Mouse (Mus musculus): ENCODE results near the gene Plxdc2. TPM values are rescaled to one million over a fixed set of nuclear protein-coding genes. Genes with fewer than 3 reads are reported as not detected.

Gene Plxdc2
- polyA plus RNA-seq, 1 experiment from 2014 or later: 9.7 TPM

- Histone ChIP-seq H3K9ac (ENCODE audit: low read length) (no peak overlapping the region), H3K4me1 (ENCODE audit: control insufficient read depth, insufficient read depth, low read length) (no peaks in the 10 kb centered on the region), H3K4me3 (ENCODE audit: low read depth, low read length) (no peak overlapping the region), H3K27me3 (replicated peaks; ENCODE audit: control insufficient read depth, insufficient read depth, low read length) (no peaks in the 10 kb centered on the region), H3K27ac (ENCODE audit: low read depth, low read length) (no peak overlapping the region), H3K36me3 (ENCODE audit: control insufficient read depth, insufficient read depth, low read length) (no peaks in the 10 kb centered on the region), H3K4me2 (ENCODE audit: low read length) (no peak overlapping the region), H3K9me3 (replicated peaks; ENCODE audit: control insufficient read depth, low read length) (no peaks in the 10 kb centered on the region)
- no peak for DNase-seq (ENCODE audit: low spot score)
- ATAC-seq: no peak
- WGBS: 40% methylated on average over 3 of the region's 3 CpGs
Measured at GRCm38 (mm10) chr2:16507540-16508230, 151.6 kb downstream of the Plxdc2 start.

- Histone ChIP-seq H3K27ac (ENCODE audit: low read depth, low read length) (no peak overlapping the region), H3K27me3 (replicated peaks; ENCODE audit: control insufficient read depth, insufficient read depth, low read length) (no peaks in the 10 kb centered on the region), H3K4me2 (ENCODE audit: low read length) (no peak overlapping the region), H3K4me1 (ENCODE audit: control insufficient read depth, insufficient read depth, low read length) (no peaks in the 10 kb centered on the region), H3K9me3 (replicated peaks; ENCODE audit: control insufficient read depth, low read length) (no peaks in the 10 kb centered on the region), H3K9ac (ENCODE audit: low read length) (no peak overlapping the region), H3K36me3 (ENCODE audit: control insufficient read depth, insufficient read depth, low read length) (no peaks in the 10 kb centered on the region), H3K4me3 (ENCODE audit: low read depth, low read length) (no peak overlapping the region)
- WGBS: 72% methylated on average over 2 of the region's 2 CpGs
- DNase-seq (ENCODE audit: low spot score) (no peak), ATAC-seq (no peak)
Measured at GRCm38 (mm10) chr2:16518148-16518547, 162.0 kb downstream of the Plxdc2 start.

- no peak for DNase-seq (ENCODE audit: low spot score)
- ATAC-seq: no peak
- H3K9ac ChIP-seq (ENCODE audit: low read length): no peak overlapping the region
Measured at GRCm38 (mm10) chr2:16523427-16523826, 167.3 kb downstream of the Plxdc2 start.

GRCm38 (mm10) chr2:16532244-16532643 lies 176.1 kb downstream of the Plxdc2 start:
- ATAC-seq (0 out of 2 replicates have a peak, but pooled peaks have one; percentile 29), DNase-seq (ENCODE audit: low spot score) (peak; percentile 13)
- H3K27ac ChIP-seq (ENCODE audit: low read depth, low read length): no peak overlapping the region
- no peaks in the 10 kb centered on the region for H3K9me3 ChIP-seq (replicated peaks; ENCODE audit: control insufficient read depth, low read length)
- WGBS: 3% methylated on average over 1 of the region's 1 CpGs
- H3K4me1 ChIP-seq (ENCODE audit: control insufficient read depth, insufficient read depth, low read length): no peaks in the 10 kb centered on the region
- H3K9ac ChIP-seq (ENCODE audit: low read length): no peak overlapping the region
- H3K36me3 ChIP-seq (ENCODE audit: control insufficient read depth, insufficient read depth, low read length): no peaks in the 10 kb centered on the region
- no peak overlapping the region for H3K4me3 ChIP-seq (ENCODE audit: low read depth, low read length)
- no peaks in the 10 kb centered on the region for H3K27me3 ChIP-seq (replicated peaks; ENCODE audit: control insufficient read depth, insufficient read depth, low read length)
- H3K4me2 ChIP-seq (ENCODE audit: low read length): no peak overlapping the region

More at GRCm38 (mm10) chr2:16523427-16523826, 167.3 kb downstream of the Plxdc2 start:
- WGBS: 67% methylated on average over 1 of the region's 1 CpGs
- H3K27me3 ChIP-seq (replicated peaks; ENCODE audit: control insufficient read depth, insufficient read depth, low read length): no peaks in the 10 kb centered on the region
- H3K27ac ChIP-seq (ENCODE audit: low read depth, low read length): no peak overlapping the region
- no peaks in the 10 kb centered on the region for H3K36me3 ChIP-seq (ENCODE audit: control insufficient read depth, insufficient read depth, low read length)
- H3K4me3 ChIP-seq (ENCODE audit: low read depth, low read length): no peak overlapping the region
- no peaks in the 10 kb centered on the region for H3K4me1 ChIP-seq (ENCODE audit: control insufficient read depth, insufficient read depth, low read length)
- H3K9me3 ChIP-seq (replicated peaks; ENCODE audit: control insufficient read depth, low read length): no peaks in the 10 kb centered on the region
- H3K4me2 ChIP-seq (ENCODE audit: low read length): no peak overlapping the region

GRCm38 (mm10) chr2:16534566-16534965 lies 178.5 kb downstream of the Plxdc2 start:
- H3K9me3 ChIP-seq (replicated peaks; ENCODE audit: control insufficient read depth, low read length): no peaks in the 10 kb centered on the region
- H3K9ac ChIP-seq (ENCODE audit: low read length): no peak overlapping the region
- H3K4me2 ChIP-seq (ENCODE audit: low read length): no peak overlapping the region
- DNase-seq (ENCODE audit: low spot score): no peak
- no peak overlapping the region for H3K4me3 ChIP-seq (ENCODE audit: low read depth, low read length)
- no peaks in the 10 kb centered on the region for H3K36me3 ChIP-seq (ENCODE audit: control insufficient read depth, insufficient read depth, low read length)
- 83% methylated on average over 2 of the region's 2 CpGs for WGBS
- H3K27me3 ChIP-seq (replicated peaks; ENCODE audit: control insufficient read depth, insufficient read depth, low read length): no peaks in the 10 kb centered on the region
- H3K4me1 ChIP-seq (ENCODE audit: control insufficient read depth, insufficient read depth, low read length): no peaks in the 10 kb centered on the region
- no peak overlapping the region for H3K27ac ChIP-seq (ENCODE audit: low read depth, low read length)
- no peak for ATAC-seq

GRCm38 (mm10) chr2:16541226-16541625 lies 185.1 kb downstream of the Plxdc2 start:
- no peaks in the 10 kb centered on the region for H3K36me3 ChIP-seq (ENCODE audit: control insufficient read depth, insufficient read depth, low read length)
- no peak overlapping the region for H3K4me3 ChIP-seq (ENCODE audit: low read depth, low read length)
- H3K4me1 ChIP-seq (ENCODE audit: control insufficient read depth, insufficient read depth, low read length): no peaks in the 10 kb centered on the region
- no peak overlapping the region for H3K4me2 ChIP-seq (ENCODE audit: low read length)
- no peak overlapping the region for H3K27ac ChIP-seq (ENCODE audit: low read depth, low read length)
- WGBS: 71% methylated on average over 3 of the region's 3 CpGs
- no peak overlapping the region for H3K9ac ChIP-seq (ENCODE audit: low read length)
- DNase-seq (ENCODE audit: low spot score): no peak
- no peak for ATAC-seq
- no peaks in the 10 kb centered on the region for H3K9me3 ChIP-seq (replicated peaks; ENCODE audit: control insufficient read depth, low read length)
- H3K27me3 ChIP-seq (replicated peaks; ENCODE audit: control insufficient read depth, insufficient read depth, low read length): no peaks in the 10 kb centered on the region

GRCm38 (mm10) chr2:16545207-16545606 lies 189.1 kb downstream of the Plxdc2 start:
- no peak overlapping the region for H3K4me3 ChIP-seq (ENCODE audit: low read depth, low read length)
- H3K36me3 ChIP-seq (ENCODE audit: control insufficient read depth, insufficient read depth, low read length): no peaks in the 10 kb centered on the region
- H3K27ac ChIP-seq (ENCODE audit: low read depth, low read length): no peak overlapping the region
- DNase-seq (ENCODE audit: low spot score): peak; percentile 61
- 55% methylated on average over 3 of the region's 3 CpGs for WGBS
- H3K9me3 ChIP-seq (replicated peaks; ENCODE audit: control insufficient read depth, low read length): no peaks in the 10 kb centered on the region
- no peak overlapping the region for H3K4me2 ChIP-seq (ENCODE audit: low read length)
- no peak for ATAC-seq
- no peaks in the 10 kb centered on the region for H3K4me1 ChIP-seq (ENCODE audit: control insufficient read depth, insufficient read depth, low read length)
- no peaks in the 10 kb centered on the region for H3K27me3 ChIP-seq (replicated peaks; ENCODE audit: control insufficient read depth, insufficient read depth, low read length)
- no peak overlapping the region for H3K9ac ChIP-seq (ENCODE audit: low read length)

GRCm38 (mm10) chr2:16559287-16559686 lies 203.2 kb downstream of the Plxdc2 start:
- ATAC-seq: no peak
- no peak for DNase-seq (ENCODE audit: low spot score)
- Histone ChIP-seq H3K27me3 (replicated peaks; ENCODE audit: control insufficient read depth, insufficient read depth, low read length) (no peaks in the 10 kb centered on the region), H3K27ac (ENCODE audit: low read depth, low read length) (no peak overlapping the region), H3K9ac (ENCODE audit: low read length) (no peak overlapping the region), H3K4me2 (ENCODE audit: low read length) (no peak overlapping the region), H3K36me3 (ENCODE audit: control insufficient read depth, insufficient read depth, low read length) (no peaks in the 10 kb centered on the region), H3K9me3 (replicated peaks; ENCODE audit: control insufficient read depth, low read length) (no peaks in the 10 kb centered on the region), H3K4me3 (ENCODE audit: low read depth, low read length) (no peak overlapping the region), H3K4me1 (ENCODE audit: control insufficient read depth, insufficient read depth, low read length) (no peaks in the 10 kb centered on the region)
- WGBS: 79% methylated on average over 4 of the region's 4 CpGs

- WGBS: 97% methylated on average over 2 of the region's 2 CpGs
- H3K4me2 ChIP-seq (ENCODE audit: low read length): no peak overlapping the region
Measured at GRCm38 (mm10) chr2:16568263-16568662, 212.2 kb downstream of the Plxdc2 start.

More at GRCm38 (mm10) chr2:16568263-16568662, 212.2 kb downstream of the Plxdc2 start:
- Histone ChIP-seq H3K9me3 (replicated peaks; ENCODE audit: control insufficient read depth, low read length) (no peaks in the 10 kb centered on the region), H3K36me3 (ENCODE audit: control insufficient read depth, insufficient read depth, low read length) (no peaks in the 10 kb centered on the region), H3K27ac (ENCODE audit: low read depth, low read length) (no peak overlapping the region), H3K9ac (ENCODE audit: low read length) (no peak overlapping the region), H3K4me1 (ENCODE audit: control insufficient read depth, insufficient read depth, low read length) (no peaks in the 10 kb centered on the region), H3K27me3 (replicated peaks; ENCODE audit: control insufficient read depth, insufficient read depth, low read length) (no peaks in the 10 kb centered on the region), H3K4me3 (ENCODE audit: low read depth, low read length) (no peak overlapping the region)
- ATAC-seq: no peak
- DNase-seq (ENCODE audit: low spot score): no peak

Data from forebrain, embryonic 14.5 days (tissue).